Mouse (Mus musculus): ENCODE data around the gene H2al1k.
A peak's percentile ranks its signal among the peaks of the same experiment; 100 is the strongest.
"Not testable (repeated sequence)": the region's sequence is repeated elsewhere in the genome, so short reads cannot be mapped to it uniquely, and the experiment has no call there.

Gene H2al1k

DNA sequence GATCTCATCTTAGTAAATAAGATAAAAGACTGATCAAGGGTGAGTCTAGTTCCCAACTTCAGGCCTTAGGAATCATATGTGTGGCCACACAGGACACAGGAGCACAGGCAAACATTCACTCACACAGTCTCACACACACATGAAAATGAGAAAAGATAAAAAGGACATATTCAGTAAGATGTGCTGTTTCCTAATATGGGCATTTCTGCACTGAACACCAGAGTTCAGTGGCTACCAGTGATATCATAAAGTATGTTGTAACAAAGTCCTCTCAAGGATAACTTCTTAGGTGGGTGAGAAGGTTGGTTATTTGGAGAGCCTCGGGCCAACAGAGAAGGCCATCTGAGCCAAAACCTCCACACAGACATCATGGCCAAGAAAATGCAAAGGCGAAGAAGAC, at the start of gene H2al1k:
H2al1k (plus strand) TSS at position 301 of the 400 bp plus-strand sequence.
- DNase-seq (ENCODE audit: low spot score in 2 of 2) = not testable (repeated sequence)

DNA sequence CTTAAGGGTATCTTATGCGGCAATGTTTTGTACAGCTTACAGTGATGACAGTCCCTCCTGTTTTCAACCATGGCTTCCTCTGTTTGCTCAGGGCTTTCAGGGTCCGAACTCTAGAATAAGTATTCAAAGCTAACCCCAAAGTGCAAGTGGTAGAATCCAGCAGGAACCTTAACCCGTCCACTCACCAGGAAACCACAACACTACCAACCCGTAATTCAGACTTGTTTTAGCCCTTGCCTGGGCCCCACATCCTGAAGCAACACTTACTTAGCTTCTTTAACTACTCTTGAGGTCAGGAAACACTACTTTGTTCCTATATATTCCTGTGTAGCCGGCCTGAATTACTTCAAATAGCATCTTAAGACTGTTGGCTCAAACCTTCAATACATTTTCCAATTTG, 47.6 kb upstream of the H2al1k start:
- DNase-seq (ENCODE audit: low spot score in 2 of 2) = no peak

DNA sequence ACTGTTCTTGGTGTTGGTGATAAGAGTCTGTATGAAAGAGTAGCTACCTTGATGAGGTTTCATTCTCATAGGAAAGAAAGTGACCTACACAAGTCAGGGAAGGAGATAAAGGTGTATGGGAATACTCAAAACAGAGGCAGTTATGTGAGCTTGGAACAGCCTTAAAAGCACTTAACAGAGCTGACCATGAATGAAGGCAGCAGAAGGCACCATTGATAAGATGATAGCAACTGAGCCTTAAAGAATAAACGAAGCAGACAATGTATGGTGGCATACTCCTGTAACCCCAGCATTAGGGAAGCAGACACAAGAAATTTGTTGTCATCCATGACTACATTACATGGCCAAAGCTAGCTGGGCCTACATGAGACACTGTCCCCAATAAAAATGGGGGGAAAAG, 47.0 kb upstream of the H2al1k start:
- DNase-seq (ENCODE audit: low spot score in 2 of 2) = no peak

DNA sequence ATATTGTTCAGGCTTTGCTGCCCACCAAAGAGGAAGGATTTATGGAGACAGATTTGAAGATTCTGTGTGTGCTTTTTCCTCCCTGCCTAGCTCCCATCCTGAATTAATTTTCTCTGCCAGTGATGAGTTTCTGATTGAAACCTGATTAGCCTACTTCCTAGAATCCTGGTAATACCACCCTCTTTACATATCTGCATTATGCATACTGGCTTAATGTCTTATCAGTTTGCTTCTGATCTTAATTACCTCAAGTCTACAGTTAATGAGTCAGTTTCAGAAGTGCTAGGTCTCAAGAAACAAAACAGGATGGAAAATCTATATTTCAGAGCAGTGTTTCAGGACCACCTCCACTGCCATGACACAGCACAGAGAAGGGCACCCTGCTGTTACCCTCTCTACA, 34.0 kb upstream of the H2al1k start:
- DNase-seq (ENCODE audit: low spot score in 2 of 2) = not testable (repeated sequence)

DNA sequence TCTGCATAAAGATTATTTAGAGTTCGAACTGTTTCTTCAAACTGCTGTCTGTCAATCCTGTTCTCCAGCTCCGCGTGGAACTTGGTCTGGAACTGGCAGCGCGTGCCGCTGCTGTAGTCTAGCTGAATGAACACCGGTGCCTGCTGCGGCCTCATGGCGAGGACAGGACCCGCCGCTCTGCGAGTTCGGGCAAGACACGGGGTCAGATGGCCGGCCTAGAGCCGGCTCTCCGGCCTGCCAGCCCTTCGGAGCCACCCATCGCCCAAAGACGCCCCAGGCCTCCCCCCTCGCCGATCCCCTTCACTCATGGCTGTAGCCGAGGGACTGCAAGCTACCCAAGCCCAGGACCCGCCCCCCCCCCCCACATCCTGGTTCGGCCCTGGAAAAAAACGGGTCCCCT, 22.5 kb upstream of the H2al1k start:
- DNase-seq (ENCODE audit: low spot score in 2 of 2) = not testable (repeated sequence)

DNA sequence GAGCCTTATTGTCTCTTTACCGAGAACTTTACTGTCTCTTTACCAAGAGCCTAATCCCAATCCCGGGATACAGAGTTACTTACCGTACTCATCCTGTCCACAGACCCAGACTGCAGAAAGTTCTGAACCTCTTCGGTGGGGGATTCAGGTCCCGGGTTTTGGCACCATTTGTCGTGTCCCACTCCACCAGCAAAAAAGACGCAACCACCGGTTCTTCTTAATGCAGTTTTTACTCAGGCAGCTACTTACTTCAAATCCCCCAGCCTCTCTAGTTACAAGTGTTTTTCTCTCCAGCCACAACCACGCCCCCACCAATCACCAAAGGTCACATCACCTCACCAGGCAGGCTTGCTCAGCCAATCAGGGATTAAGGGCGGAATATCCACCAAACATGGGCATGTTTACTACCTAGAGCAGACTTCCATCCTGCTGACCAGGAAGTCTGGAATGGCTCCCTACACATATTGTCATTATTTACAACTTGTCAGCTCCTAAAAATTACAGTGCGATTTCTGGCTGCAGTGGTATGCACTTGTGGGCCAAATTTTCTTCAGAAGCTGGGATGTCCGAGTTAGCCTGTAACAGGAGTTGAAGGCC, 18.0 kb upstream of the H2al1k start:
- DNase-seq (ENCODE audit: low spot score in 2 of 2) = not testable (repeated sequence)

DNA sequence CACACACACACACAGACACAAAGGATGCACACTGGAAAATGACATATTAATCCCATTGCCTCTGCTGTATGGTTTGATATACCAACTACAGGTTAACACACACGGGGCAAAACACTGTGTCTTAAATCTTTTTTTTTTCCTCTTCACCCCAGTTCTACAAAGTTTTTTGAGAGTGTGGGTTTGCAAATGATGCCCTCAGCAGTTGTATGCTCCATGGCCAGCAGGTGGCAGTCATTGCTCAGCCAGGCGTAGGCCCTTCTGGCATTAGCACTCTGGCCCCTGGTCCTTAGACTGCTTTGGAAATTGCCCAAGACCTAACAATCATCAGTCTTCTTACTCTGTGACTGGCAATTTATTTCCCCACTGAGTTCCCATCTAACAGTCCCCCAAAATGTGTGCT, 17.4 kb upstream of the H2al1k start:
- peak; percentile 3 to 25 for DNase-seq (ENCODE audit: low spot score in 2 of 2)

DNA sequence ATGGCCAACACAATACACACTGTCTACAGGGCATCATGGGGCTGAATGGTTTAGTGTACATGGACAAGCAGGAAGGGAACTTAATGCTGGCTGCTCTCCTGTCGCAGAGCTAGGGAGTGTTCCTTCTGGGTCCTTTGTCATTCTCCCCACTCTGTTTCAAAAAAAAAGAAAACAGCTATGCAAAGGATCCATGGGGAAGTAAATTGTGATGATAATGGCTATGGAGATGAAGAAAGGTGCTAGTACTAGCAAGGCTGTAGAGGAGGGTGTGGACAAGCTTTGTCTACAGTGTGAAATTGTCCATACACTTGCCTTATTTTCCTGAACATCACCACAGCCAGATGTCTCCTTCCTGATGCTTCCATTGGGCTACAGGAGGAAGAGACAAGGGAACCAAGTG, 15.4 kb upstream of the H2al1k start:
- not testable (repeated sequence) for DNase-seq (ENCODE audit: low spot score in 2 of 2)

DNA sequence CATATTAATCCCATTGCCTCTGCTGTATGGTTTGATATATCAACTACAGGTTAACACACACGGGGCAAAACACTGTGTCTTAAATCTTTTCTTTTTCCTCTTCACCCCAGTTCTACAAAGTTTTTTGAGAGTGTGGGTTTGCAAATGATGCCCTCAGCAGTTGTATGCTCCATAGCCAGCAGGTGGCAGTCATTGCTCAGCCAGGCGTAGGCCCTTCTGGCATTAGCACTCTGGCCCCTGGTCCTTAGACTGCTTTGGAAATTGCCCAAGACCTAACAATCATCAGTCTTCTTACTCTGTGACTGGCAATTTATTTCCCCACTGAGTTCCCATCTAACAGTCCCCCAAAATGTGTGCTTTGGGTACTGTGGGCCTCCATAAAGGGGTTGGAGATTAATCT, 23.6 kb downstream of the H2al1k start:
- DNase-seq (ENCODE audit: low spot score in 2 of 2) = not testable (repeated sequence)

DNA sequence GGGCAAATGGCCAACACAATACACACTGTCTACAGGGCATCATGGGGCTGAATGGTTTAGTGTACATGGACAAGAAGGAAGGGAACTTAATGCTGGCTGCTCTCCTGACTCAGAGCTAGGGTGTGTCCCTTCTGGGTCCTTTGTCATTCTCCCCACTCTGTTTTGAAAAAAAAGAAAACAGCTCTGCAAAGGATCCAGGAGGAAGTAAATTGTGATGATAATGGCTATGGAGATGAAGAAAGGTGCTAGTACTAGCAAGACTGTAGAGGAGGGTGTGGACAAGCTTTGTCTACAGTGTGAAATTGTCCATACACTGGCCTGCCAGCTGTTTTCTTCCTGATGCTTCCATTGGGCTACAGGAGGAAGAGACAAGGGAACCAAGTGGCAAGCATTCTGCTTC, 25.5 kb downstream of the H2al1k start:
- not testable (repeated sequence) for DNase-seq (ENCODE audit: low spot score in 2 of 2)
